Comparison of ENCODE assay signal across 18 mouse cellular contexts in the genomic region with DNA sequence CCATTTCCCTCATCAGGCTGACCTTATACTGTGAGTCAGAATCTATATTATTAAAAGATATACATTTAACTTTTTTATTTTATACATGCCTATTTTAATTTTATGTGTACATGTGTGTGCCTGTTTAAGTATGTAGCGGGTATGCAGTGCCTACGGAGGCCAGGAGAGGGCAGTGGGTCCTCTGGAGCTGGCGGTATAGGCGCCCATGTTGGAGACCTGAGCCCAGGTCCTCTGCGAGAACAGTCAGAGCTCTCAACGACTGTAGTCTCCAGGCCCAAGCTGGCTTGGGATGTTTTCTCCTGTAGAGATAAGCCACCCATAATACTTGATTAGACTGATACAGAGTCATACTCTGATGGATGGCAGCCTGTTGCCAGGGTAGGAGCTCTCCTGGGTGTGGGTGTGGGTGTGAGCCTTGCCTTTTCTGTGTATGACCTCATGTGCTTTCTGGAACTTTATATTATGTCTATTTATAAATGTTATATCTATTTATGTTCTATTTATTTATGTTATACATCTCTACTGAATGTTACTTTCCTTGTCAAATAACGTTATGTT.
DNase-seq lines count a peak whose midpoint lies in the region; ATAC-seq and TF ChIP-seq lines count a peak whose summit lies in the region.
"Had no signal": no experiment of that assay in that cellular context is flagged by ENCODE, and none has a peak within 500 bp of the region (broad histone marks: within the 10 kb centered on the region; RNA-seq: fewer than 3 reads in every experiment).

No protein-coding gene starts in this region.

- no peak overlapping the region for H3K9ac ChIP-seq in liver, embryonic 14.5 days (replicated peaks)
- no peak overlapping the region for H3K9ac ChIP-seq in ES-Bruce4 (ENCODE audit: low read depth, poor library complexity, severe bottlenecking)
- H3K9ac ChIP-seq: hindbrain, embryonic 12.5 days; lung, embryonic 15.5 days; neural tube, embryonic 12.5 days; stomach, embryonic 15.5 days had no signal

- no peak overlapping the region for H3K4me2 ChIP-seq in liver, embryonic 14.5 days (ENCODE audit: low read depth)
- H3K4me2 ChIP-seq: hindbrain, embryonic 12.5 days; lung, embryonic 15.5 days; neural tube, embryonic 12.5 days; stomach, embryonic 15.5 days had no signal

- intact Hi-C loops in gastrocnemius, postnatal 36 days (cut with DNase I) = no loop called here

- DNase-seq in liver, embryonic 14.5 days (ENCODE audit: low read depth in 3 of 3, low spot score in 3 of 3) = no peak
- DNase-seq in liver = no peak
- DNase-seq in G1E (ENCODE audit: low spot score) = no peak
- DNase-seq in urinary bladder, postnatal 14 days (ENCODE audit: low spot score) = no peak
- no peak for DNase-seq in gastrocnemius, postnatal 36 days
- DNase-seq: adrenal gland, adult 2 months; cerebellum, adult 11 months; cerebellum, postnatal 25 days; kidney, postnatal 14 days had no signal

- no peaks in the 10 kb centered on the region for H3K27me3 ChIP-seq in liver, embryonic 14.5 days (ENCODE audit: control insufficient read depth, insufficient read depth, low read length)
- H3K27me3 ChIP-seq in ES-Bruce4 (ENCODE audit: control insufficient read depth, insufficient read depth, low read length, poor library complexity, severe bottlenecking) (no peaks in the 10 kb centered on the region), G1E (ENCODE audit: insufficient read depth, low read length) (no peaks in the 10 kb centered on the region)
- H3K27me3 ChIP-seq: CH12.LX; hindbrain, embryonic 12.5 days; lung, embryonic 15.5 days; neural tube, embryonic 12.5 days; stomach, embryonic 15.5 days had no signal

- no peak for TF ChIP-seq POLR2A in ES-Bruce4 (IDR thresholded peaks at IDR 0.05; ENCODE audit: insufficient read depth, low read length)

- H3K4me3 ChIP-seq in liver, embryonic 14.5 days (ENCODE audit: insufficient read depth in 1 of 2, low read depth in 2 of 2, low read length in 2 of 2) = no peak overlapping the region
- no peak overlapping the region for H3K4me3 ChIP-seq in ES-Bruce4 (ENCODE audit: low read depth, low read length)
- H3K4me3 ChIP-seq in G1E (ENCODE audit: low read depth, low read length) = no peak overlapping the region
- H3K4me3 ChIP-seq: erythroblast, embryonic 14.5 days; hindbrain, embryonic 12.5 days; lung, embryonic 15.5 days; neural tube, embryonic 12.5 days; stomach, embryonic 15.5 days had no signal

- H3K9me3 ChIP-seq in liver, embryonic 14.5 days (ENCODE audit: control insufficient read depth, low read length) = no peaks in the 10 kb centered on the region
- H3K9me3 ChIP-seq in ES-Bruce4 (replicated peaks; ENCODE audit: control insufficient read depth, insufficient read depth, low read length, poor library complexity, severe bottlenecking) = no peaks in the 10 kb centered on the region
- no peaks in the 10 kb centered on the region for H3K9me3 ChIP-seq in G1E (replicated peaks)
- H3K9me3 ChIP-seq: hindbrain, embryonic 12.5 days; lung, embryonic 15.5 days; neural tube, embryonic 12.5 days; stomach, embryonic 15.5 days had no signal

- 84% methylated on average over 7 of the region's 7 CpGs for WGBS in liver, embryonic 14.5 days (ENCODE audit: insufficient replicate concordance)

- peak; percentile 41 for TF ChIP-seq CTCF in liver, embryonic 14.5 days (IDR thresholded peaks at IDR 0.05; ENCODE audit: low read depth)
- peak; percentile 23 for TF ChIP-seq CTCF in ES-Bruce4 (IDR thresholded peaks at IDR 0.05; ENCODE audit: low read depth, low read length)
- TF ChIP-seq CTCF in G1E (IDR thresholded peaks at IDR 0.05; ENCODE audit: low read depth, low read length) = no peak

- no peak for ATAC-seq in liver, embryonic 14.5 days (ENCODE audit: insufficient read depth)
- peak; percentile 73 for ATAC-seq in G1E (ENCODE audit: extremely low read depth, insufficient number of reproducible peaks, low FRiP score, poor library complexity, severe bottlenecking)
- peak; percentile 45; the same call in 1 of the 2 replicates for ATAC-seq in megakaryocyte progenitor cell, adult 5-6 weeks (replicated peaks; ENCODE audit: poor library complexity)
- ATAC-seq: forebrain, embryonic 16.5 days had no signal

- H3K27ac ChIP-seq in liver, embryonic 14.5 days = no peak overlapping the region
- no peak overlapping the region for H3K27ac ChIP-seq in ES-Bruce4 (ENCODE audit: insufficient read depth, low read length)
- H3K27ac ChIP-seq: hindbrain, embryonic 12.5 days; lung, embryonic 15.5 days; neural tube, embryonic 12.5 days; stomach, embryonic 15.5 days had no signal

- H3K4me1 ChIP-seq in liver, embryonic 14.5 days (replicated peaks; ENCODE audit: control insufficient read depth in 2 of 2, insufficient read depth in 2 of 2, low read length in 1 of 2) = no peaks in the 10 kb centered on the region
- no peaks in the 10 kb centered on the region for H3K4me1 ChIP-seq in ES-Bruce4 (ENCODE audit: control insufficient read depth, insufficient read depth, low read length)
- peaks cover 4% of the 10 kb centered on the region; the same call in 1 of the 2 replicates for H3K4me1 ChIP-seq in G1E (ENCODE audit: insufficient read depth, low read depth, low read length)
- H3K4me1 ChIP-seq: hindbrain, embryonic 12.5 days; neural tube, embryonic 12.5 days had no signal

- TF ChIP-seq EP300 in liver, embryonic 14.5 days (IDR thresholded peaks at IDR 0.05; ENCODE audit: low read depth) = no peak
- no peak for TF ChIP-seq EP300 in ES-Bruce4 (IDR thresholded peaks at IDR 0.05; ENCODE audit: insufficient read depth, low read depth, low read length)

- no peaks in the 10 kb centered on the region for H3K36me3 ChIP-seq in liver, embryonic 14.5 days (replicated peaks; ENCODE audit: control insufficient read depth, insufficient read depth, low read depth)
- H3K36me3 ChIP-seq in ES-Bruce4 (ENCODE audit: control insufficient read depth, insufficient read depth, low read length, poor library complexity, severe bottlenecking) (no peaks in the 10 kb centered on the region), G1E (replicated peaks) (peaks cover 24% of the 10 kb centered on the region)
- H3K36me3 ChIP-seq: stomach, embryonic 15.5 days had no signal
